ENCODE assay signal across 28 mouse cellular contexts in the genomic region with DNA sequence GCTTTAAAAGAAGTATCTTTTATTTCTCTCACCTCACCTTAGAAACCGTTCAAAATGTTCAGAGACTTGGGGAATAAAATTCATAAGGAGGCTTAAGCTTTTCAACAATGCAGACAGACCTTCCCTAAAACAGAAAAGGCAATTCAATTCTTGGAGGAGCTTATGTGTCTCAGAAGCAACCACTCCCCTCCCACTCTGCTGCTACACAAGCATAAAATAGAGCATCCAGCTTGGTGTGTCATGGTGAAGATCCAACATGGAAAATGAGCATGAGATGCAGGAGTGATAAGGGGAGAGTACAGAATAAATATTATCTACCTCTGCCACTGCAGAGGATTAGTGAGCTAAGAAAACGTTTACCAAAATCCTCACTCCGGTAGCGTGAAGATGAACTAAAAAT.
"Had no signal": no experiment of that assay in that cellular context is flagged by ENCODE, and none has a peak within 500 bp of the region (broad histone marks: within the 10 kb centered on the region; RNA-seq: fewer than 3 reads in every experiment).

No protein-coding gene starts in this region.

- ATAC-seq: forebrain, embryonic 16.5 days; hindbrain, postnatal 0 days; intestine, embryonic 16.5 days had no signal

- H3K4me2 ChIP-seq: heart, embryonic 13.5 days; heart, embryonic 15.5 days; hindbrain, embryonic 12.5 days; hindbrain, embryonic 15.5 days; kidney, embryonic 15.5 days; limb, embryonic 12.5 days; liver, embryonic 11.5 days; liver, embryonic 13.5 days; liver, embryonic 15.5 days had no signal

- DNase-seq: gastrocnemius, adult 2 months; gastrocnemius, postnatal 10 days; gastrocnemius, postnatal 25 days; heart, adult 2 months; heart, postnatal 4 days; kidney, adult 11 months; kidney, adult 2 months; kidney, adult 9 months; kidney, postnatal 14 days; kidney, postnatal 36 days; layer of hippocampus, adult 9-11 months; layer of hippocampus, postnatal 36 days; left cerebral cortex, postnatal 4 days; liver; liver, embryonic 13.5 days had no signal

- H3K4me1 ChIP-seq: heart, embryonic 13.5 days; heart, embryonic 15.5 days; hindbrain, embryonic 10.5 days; hindbrain, embryonic 12.5 days; hindbrain, embryonic 15.5 days; kidney, embryonic 15.5 days; limb, embryonic 12.5 days; liver, embryonic 13.5 days; liver, embryonic 15.5 days had no signal

- H3K9ac ChIP-seq: heart, embryonic 13.5 days; heart, embryonic 15.5 days; hindbrain, embryonic 12.5 days; hindbrain, embryonic 15.5 days; kidney, embryonic 15.5 days; limb, embryonic 12.5 days; liver, embryonic 13.5 days; liver, embryonic 15.5 days had no signal

- H3K27ac ChIP-seq: gastrocnemius, adult 2 months; heart, adult 2 months; heart, embryonic 13.5 days; heart, embryonic 15.5 days; hindbrain, embryonic 10.5 days; hindbrain, embryonic 12.5 days; hindbrain, embryonic 15.5 days; hindbrain, postnatal 0 days; kidney, embryonic 15.5 days; kidney, postnatal 0 days; limb, embryonic 12.5 days; liver, embryonic 13.5 days; liver, embryonic 15.5 days had no signal

- H3K9me3 ChIP-seq: heart, embryonic 15.5 days; hindbrain, embryonic 10.5 days; hindbrain, embryonic 12.5 days; hindbrain, embryonic 15.5 days; kidney, embryonic 15.5 days; limb, embryonic 12.5 days; liver, embryonic 15.5 days had no signal

- H3K4me3 ChIP-seq: gastrocnemius, adult 2 months; heart, adult 2 months; heart, embryonic 13.5 days; heart, embryonic 15.5 days; hindbrain, embryonic 10.5 days; hindbrain, embryonic 12.5 days; hindbrain, embryonic 15.5 days; kidney, embryonic 15.5 days; limb, embryonic 12.5 days; liver, embryonic 13.5 days; liver, embryonic 15.5 days had no signal

- H3K36me3 ChIP-seq: heart, embryonic 13.5 days; heart, embryonic 15.5 days; hindbrain, embryonic 10.5 days; hindbrain, embryonic 12.5 days; hindbrain, embryonic 15.5 days; kidney, embryonic 15.5 days; limb, embryonic 12.5 days; liver, embryonic 13.5 days; liver, embryonic 15.5 days had no signal

- H3K27me3 ChIP-seq: heart, embryonic 13.5 days; heart, embryonic 15.5 days; hindbrain, embryonic 12.5 days; hindbrain, embryonic 15.5 days; kidney, embryonic 15.5 days; limb, embryonic 12.5 days; liver, embryonic 13.5 days; liver, embryonic 15.5 days had no signal
